Mouse (Mus musculus) gastrocnemius, postnatal 36 days (tissue): Measurements from ENCODE around the gene Fam126a. TPM values are rescaled to one million over a fixed set of nuclear protein-coding genes. Genes with fewer than 3 reads are reported as not detected.
"Not testable (repeated sequence)": the region's sequence is repeated elsewhere in the genome, so short reads cannot be mapped to it uniquely, and the experiment has no call there.

Source experiments
- DNase-seq, 2 experiments: peaks; one replicate each; pipeline ENCODE4 v3.0.0; 2022
- intact Hi-C: fragments of 180-260 bp; cut with DNase I; formaldehyde crosslinking; loops from one replicate; pipeline ENCODE4 v1.15.1; 2025
- total RNA-seq, 2 experiments: library from RNA; stranded (reverse); gene quantifications; 2 replicates each; pipeline ENCODE4 v1.2.3; 2021

Gene Fam126a
- total RNA-seq, 2 experiments from 2014 or later: 5.2 to 7.2 TPM

DNA sequence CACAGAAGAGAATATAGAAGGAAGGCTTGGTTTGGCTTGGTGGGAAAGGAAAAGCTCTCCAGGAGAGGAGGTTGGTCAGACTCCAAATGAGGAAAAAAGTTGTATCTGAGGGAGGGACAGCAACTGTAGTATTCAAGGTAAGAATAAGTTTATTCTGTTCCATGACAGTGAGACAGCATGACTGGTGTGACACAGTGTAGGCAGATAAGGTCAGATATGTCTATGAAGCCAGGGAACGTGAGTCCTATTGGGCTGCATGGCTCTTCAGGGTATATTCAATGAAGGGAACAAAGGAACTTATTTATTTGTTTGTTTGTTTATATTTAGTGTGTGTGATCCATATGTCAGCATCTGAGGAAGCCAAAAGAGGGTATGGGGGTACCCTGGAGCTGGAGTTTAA is 113.2 kb downstream of the Fam126a start:
- intact Hi-C loops: no loop called here
- no peak for DNase-seq

DNA sequence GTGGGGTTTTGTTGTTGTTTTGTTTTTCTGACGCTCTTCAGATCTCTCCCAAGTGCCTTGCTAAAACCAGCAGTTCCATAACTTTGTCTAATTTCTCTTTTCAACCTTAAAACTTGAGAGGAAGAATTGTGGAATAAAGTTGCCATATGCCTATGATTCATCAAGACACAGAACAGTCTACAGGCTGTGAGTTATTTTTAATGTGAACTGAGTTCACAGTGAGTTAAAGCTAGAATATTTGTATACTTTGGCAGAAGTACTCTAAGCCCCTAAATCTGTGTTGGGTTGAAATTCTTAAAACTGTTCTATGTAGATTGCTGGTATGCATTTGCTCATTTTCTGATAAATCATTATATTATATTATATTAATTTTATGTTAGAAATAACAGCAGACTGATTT is 118.9 kb downstream of the Fam126a start:
- intact Hi-C loops: no loop called here
- DNase-seq: no peak

DNA sequence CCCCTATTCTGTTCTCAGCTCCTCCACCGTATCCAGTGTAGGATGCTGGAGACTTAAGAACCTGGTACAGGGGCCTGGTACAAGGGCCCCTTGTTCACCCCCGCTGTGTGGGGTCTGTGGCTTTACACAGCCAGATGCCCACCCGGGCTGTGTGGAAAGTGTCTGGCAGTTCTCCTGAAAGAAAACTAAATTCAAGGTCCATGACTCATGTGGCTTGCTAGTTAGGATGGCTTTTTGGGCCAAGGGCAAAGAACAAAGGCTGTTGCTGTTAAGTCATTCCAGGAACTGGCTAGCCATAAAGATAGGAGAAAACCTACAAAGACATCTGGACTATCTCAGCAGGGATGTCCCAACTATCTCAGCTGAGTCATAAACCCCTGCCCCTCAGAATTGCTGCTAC is 121.2 kb downstream of the Fam126a start:
- intact Hi-C loops: no loop called here

DNA sequence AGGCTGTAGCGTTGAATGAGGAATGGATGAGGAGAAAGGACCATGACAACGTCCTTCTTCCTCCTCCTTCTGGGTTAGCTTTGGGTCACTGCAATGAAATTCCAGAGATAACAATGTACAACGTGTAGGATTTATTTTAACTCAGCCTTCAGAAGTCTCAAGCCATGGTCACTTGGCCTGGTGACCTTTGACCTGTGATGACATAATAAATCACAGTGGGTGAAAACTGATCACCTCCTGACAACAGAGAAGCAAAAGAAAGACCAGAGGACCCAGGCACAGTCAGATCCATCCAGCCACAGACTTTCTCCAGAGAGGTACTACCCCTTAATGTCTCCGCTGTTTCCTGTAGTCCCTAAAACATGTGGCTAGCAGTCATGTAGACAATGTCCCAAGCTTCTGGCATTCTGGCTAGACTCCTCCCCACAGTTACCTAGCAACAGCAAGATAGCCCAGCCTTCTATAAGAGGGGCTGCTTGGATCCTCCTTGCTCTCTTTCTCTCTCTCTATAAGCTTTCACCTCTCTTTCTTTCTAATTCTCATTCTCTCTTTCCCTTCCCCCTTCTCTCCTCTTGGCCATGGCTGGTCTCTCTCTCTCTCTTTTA is 121.9 kb downstream of the Fam126a start:
- no peak for DNase-seq
- intact Hi-C loops: no loop called here

More for the DNA sequence above, 121.2 kb downstream of the Fam126a start:
- DNase-seq: no peak

DNA sequence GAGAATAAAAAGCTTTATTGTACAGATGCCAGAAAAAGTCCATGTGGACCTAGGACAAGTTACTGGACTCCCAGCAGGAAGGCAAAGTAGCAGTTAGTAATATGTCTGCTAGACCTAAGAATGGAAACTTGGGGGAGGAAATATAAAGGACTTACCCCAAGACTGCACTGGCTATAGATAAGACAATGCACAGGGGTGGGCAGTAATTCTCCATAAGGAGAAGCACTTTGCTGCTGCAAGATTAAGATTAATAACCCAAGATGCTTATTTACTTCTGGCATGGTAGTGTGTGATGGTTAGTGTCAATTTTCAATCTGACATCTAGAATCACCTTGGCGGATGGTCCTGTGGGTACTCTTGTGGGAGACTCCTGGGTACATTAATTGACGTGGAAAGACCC is 128.3 kb downstream of the Fam126a start:
- no peak for DNase-seq
- intact Hi-C loops: no loop called here

DNA sequence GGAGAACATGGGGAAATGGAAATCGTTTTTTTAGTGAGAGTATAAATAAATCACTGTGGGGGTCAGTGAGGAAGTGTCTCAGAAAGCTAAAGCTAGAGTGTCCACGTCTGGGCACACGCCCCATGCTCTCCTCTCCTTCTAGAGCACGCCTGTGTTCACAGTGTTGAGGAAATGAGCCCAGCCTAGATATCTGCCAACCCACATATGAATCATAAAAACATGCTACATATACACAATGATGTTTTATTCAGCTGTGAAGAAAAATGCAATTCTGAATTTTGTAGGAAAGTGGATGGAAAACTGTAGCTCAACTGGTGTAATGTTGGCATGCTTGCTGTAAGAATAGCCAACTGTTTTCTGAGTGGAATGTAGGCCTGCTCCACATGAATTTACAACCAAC is 130.3 kb downstream of the Fam126a start:
- no peak for DNase-seq
- intact Hi-C loops: no loop called here

DNA sequence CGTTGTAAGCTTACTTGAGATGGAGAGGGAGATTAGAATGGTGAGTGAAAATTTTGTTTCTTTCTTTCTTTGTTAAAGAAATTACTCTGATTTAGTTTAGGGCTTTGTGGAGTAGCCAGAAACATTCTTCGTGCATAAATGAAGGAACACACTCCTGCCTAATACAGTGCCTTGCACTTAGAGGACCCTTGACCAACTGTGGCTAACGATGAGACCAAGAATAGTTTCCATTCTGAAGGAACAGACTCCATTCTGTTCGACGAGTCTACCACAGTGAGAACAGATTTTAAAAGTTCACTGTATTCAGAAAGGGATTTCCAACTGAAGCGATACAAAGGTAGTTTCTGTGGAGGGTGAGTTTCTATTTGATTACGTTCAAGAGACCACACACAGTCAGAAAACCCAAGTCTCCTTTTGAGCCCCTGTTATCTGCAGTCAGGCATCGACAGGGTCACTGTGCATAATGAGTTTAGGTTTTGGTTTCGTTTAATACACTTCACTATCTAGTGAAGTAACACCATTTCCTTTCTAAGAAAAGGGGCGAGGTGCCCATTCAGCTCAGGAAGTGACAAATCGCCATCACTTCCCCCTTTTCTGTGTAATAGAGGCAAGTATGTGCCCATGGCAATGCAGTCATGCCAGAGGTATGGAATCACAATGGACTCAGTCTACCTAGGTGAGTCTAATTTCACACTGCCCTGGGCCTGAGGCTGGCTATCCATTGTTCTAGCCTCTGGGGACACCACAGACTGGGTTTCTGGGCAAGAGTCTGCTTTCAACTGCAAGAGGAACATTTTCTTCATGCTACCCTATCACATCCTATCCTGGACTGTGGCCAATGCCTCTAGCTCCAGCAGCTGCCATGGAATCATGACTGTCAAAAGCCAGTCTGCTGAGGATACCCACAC is 136.4 kb downstream of the Fam126a start:
- intact Hi-C loops: no loop called here

DNA sequence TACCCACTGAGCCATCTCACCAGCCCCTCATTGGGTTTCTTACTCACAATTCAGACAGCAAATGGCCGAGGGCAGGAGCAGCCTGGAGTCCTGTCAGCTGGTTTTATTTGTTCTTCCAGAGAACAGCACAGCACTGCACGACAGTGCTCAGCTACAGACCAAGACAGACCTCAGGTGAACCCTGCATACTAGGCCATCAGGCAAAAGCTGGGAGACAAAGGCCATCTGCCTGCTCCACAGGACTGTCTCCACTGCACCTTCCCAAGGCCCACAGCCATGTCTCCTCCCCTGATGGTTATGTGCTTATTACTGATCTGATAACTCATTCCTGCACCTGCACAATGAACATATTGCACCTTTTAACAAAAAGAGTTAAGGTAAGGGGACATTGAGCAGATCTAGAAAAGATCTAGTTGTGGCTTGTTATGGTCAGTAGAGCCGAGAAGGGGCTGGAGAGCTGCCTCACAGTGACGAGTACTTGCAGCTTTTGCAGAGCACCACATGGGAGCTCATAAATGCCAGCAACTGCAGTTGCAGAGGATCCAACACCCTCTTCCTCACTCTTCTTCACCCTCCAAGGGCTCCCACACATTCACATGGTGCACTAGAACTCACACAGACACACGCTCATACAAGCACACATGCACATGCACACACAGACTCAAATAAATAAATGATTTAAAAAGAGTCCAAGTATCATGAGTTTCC is 137.2 kb downstream of the Fam126a start:
- intact Hi-C loops: no loop called here

More for the DNA sequence above, 136.4 kb downstream of the Fam126a start:
- DNase-seq: peak; percentile 19 to 23

DNA sequence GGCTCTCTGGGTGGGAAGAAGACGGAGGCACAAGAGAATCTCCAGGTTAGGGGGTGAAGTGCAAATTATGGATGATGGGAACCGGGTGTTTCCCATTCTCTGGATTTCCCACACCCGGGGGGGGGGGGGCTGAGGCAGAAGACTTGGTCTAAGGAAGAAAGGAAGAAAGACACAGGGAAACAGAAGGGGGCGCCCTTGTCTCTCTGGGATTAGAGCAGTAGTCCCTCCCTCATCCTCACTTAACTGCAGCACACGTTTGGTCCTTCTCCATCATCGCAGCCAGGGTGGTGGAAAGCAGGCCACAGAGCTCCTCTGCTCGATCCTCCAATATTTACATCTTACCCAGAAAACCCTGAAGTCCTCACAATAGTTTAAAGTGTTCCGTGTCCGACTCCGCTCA is 139.8 kb downstream of the Fam126a start:
- peak in 1 of 2 experiments; percentile 70 for DNase-seq
- intact Hi-C loops: loop anchor here (2.0 kb wide), 1 partner anchor 186 kb away; no protein-coding TSS in a partner anchor

More for the DNA sequence above, 137.2 kb downstream of the Fam126a start:
- DNase-seq: no peak

DNA sequence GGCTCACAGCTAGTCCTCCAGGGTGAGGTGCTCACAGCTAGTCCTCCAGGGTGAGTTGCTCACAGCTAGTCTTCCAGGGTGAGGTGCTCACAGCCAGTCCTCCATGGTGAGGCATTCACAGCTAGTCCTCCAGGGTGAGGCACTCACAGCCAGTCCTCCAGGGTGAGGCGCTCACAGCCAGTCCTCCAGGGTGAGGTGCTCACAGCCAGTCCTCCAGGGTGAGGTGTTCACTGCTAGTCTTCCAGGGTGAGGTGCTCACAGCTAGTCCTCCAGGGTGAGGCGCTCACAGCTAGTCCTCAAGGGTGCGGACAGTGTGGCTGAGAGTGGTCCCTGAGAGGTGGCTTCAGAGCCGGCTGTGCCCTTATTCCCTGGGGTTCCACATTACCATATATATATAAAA is 141.0 kb downstream of the Fam126a start:
- intact Hi-C loops: no loop called here
- no peak for DNase-seq

DNA sequence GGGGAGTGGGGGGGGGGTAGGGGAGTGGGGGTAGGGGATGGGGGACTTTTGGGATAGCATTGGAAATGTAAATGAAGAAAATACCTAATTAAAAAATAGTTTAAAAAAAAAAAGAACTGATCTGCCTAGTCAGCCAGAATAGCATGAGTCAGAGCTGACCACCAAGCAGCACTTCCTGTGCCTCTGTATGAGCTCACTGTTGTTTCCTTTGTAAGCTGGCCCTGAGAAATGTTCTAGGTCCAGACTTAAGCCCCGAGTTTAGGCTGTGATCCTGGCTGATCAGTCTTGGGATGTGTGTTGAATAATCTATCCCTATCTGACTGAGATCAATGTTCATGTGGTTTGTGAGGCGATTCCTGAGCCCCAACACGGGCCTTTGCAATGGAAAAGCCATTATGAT is 143.4 kb downstream of the Fam126a start:
- intact Hi-C loops: no loop called here
- DNase-seq: no peak

DNA sequence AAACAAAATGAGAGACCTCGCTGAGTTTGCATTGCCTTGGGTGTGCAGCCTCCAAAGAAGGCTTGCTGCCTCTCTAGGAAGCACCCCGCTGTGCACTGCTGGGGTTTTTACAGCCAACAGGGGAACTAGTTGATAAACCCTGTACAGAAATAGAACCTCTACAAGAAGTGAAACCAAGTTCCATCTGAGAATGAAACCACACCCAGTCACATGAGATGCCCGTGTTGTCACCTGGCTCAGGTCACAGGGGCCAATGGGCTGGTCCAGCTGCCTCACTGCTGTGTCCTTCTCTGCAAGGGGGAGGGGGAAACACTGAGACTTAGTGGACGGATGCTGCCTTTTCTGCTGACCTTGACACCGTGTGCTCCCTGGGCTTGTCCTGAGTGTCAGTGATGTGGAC is 156.0 kb downstream of the Fam126a start:
- no peak for DNase-seq
- intact Hi-C loops: no loop called here

DNA sequence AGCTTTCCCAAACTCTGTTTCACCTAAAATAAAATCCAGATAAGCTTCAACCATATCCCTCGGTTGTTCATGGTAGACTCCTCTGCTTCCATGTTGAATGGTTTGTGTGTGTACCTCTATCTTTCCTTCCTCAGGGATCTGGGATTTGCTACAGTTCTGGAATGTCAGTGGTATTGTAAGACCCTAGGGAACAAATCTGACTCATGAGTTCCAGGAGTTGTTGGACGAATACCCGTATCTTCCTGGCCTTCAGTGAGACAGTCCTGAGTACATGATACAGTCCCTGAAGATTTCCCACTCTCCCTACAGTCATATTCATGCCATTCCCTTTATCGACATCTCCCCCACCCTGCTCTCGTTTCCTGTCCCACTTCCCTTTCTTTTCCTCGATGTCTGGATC is 157.9 kb downstream of the Fam126a start:
- DNase-seq: no peak
- intact Hi-C loops: no loop called here

DNA sequence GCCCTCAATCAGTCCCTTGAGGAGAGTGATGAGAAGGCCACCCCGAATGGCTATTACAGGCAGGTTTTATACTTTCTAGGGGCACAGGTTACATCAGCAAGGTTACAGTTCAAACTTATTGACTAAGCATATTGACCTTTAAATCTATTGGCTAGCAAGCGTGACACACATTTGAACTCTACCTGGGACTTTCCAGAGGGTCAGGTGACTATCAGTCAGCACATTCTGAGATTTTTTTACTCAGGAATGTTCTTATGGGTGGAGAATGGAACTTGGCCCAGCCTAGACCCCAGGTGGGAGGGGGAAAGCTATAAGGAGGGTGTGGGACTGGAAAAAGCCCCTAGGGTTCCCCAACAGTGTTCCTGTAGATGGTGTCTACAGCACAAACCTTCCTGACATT is 159.2 kb downstream of the Fam126a start:
- intact Hi-C loops, DNase-seq: not testable (repeated sequence)

DNA sequence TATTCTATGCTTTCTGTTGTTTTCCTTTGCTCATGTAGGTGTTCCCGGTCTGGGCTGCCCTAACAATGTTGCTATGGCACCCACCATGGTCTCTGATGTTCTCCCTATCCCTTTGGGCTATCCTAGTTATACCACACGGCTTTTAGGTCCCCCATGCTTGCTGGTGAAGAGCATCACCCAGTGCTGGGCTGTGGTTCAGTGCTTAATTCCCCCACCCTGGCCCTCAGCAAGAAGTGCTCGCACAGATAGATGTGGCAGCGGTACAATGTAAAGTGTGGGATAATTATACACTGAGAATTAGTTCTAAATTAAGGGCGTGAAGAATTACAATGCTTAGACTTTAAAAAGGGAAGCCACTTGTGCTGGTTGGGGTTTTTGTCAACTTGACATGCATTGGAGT is 164.5 kb downstream of the Fam126a start:
- no peak for DNase-seq
- intact Hi-C loops: no loop called here

Other genes starting within 250 kb of the Fam126a start
- gene Pus7, start 247.0 kb downstream of the Fam126a start, total RNA-seq: 10 to 100 TPM; 10.8 to 11.3 TPM
- gene Rint1, start 243.0 kb downstream of the Fam126a start, total RNA-seq: 1 to 10 TPM; 6.3 to 7.0 TPM
- gene Tomm7, start 186.5 kb downstream of the Fam126a start, total RNA-seq: 10 to 100 TPM; 55.3 to 57.3 TPM
- gene Klhl7, start 69.9 kb upstream of the Fam126a start, total RNA-seq: 10 to 100 TPM; 28.8 to 35.7 TPM
- gene Nupl2, start 134.3 kb upstream of the Fam126a start, total RNA-seq: 1 to 10 TPM; 4.2 to 5.7 TPM